Mouse (Mus musculus) retina, postnatal 7 days (tissue): ENCODE results near the gene Mvb12a.

Source experiments
- DNase-seq: peaks from one replicate; pipeline ENCODE4 v3.0.0-alpha.2; 2012; ENCODE audit warnings: low read depth, low spot score

Gene Mvb12a

DNA sequence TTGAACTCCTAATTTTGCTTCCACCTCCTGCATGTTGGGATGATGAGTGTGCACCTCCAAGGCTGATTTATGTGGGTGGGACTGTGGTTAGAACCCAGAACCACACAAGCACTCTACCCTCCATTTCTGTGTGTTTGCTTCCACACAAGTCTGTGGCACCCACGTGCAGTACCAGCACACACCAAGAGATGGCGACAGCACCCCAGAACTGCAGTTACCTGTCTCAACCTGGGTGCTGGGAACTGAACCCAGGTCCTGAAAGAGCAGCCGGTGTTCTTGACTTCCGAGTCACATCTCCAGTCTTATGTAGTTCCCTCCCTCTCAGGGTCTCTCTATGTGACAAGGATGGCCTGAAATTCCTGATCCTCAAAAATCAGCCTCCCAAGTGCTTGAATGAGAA is 21.3 kb downstream of the Mvb12a start:
- no peak for DNase-seq

DNA sequence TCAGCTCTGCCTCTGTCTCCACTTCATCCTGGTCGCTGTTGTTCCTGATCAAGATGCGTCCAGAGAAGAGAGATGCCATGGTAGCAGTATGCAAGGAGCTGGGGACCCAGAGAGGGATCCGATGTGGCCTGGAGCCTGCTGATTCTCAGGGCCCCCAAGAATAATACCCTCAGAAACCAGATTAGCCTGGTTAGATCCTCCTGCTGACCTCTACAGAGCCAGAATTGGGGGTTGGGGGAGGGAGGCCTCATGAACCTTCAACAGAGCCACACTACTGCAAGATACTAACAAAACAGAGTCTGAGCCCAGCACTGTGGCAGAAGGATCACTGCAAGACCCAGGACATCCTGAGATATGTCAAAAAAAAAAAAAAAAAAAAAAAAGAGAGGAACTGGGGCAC is 23.8 kb downstream of the Mvb12a start, which contains the start of gene Nxnl1:
TSS of gene Nxnl1 (minus strand) at position 101 of the 400 bp plus-strand sequence.
- no peak for DNase-seq

DNA sequence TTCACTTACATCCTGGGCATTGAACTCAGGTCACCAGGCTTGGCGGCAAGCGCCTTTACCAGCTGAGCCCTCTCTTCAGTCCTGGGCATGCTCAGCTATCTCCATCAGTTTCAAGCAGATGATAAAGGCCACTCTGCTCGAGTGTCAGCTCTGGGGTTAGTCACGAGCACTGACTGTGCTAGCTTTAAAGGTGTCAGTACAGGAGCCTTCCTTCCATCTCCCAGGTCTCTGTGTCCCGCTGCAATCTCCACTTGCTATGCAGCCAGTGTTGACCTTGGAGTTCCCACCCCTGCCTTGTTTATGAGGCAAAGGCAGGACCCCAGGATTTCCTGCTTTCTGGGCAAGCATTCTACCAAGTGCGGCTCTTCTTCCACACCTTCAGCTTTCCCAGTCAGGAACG is 24.9 kb downstream of the Mvb12a start:
- DNase-seq = no peak

DNA sequence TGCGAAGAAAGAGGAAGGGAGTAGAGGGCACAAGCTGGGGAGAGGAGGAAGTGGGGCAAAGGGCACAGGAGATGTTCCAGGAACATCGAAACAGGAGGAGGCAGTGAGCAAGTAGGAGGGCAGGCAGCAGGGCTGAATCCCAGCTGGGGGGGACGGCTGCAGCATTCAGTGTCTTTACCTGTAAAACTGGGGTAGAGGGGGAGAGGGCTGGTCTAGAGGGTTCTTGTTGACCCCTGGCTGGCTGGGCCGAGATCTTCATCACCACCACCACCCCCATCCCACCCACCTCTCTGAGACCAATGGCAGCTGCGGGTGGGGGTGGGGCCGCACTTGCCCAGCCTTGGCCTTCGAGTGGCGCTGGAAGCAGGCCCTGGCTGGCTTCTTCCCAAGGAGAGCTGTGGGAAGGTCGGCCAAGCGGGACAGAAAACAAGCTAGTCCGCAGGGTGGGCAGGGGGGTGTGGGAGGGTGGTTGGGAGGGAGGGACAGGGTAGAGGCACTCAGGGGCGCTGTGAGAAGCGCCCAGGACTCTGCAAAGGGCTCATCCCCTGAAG is 25.7 kb downstream of the Mvb12a start, which contains the start of gene Slc27a1:
TSS of gene Slc27a1 (plus strand) at position 496 of the 551 bp plus-strand sequence.
- no peak for DNase-seq

DNA sequence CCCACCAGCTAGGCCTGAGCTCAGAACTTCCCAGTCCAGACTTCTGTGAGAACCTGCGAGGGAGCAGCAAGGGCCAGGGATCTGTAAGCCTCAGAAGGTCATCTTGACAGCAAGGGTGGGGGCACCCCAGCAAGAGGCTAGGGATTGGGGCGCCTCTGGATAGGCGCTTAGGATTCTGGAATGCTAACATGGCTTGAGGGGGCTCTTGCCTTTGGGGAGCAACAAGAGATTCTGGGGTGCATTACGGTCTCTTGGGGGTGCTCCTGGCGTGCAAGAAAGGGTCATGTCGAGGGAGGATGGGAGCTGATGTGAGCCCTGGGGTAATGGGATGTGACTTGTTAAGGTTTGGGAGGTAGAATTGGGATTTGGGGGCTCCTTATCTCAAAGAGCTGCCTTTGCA is 26.2 kb downstream of the Mvb12a start:
- DNase-seq = no peak

DNA sequence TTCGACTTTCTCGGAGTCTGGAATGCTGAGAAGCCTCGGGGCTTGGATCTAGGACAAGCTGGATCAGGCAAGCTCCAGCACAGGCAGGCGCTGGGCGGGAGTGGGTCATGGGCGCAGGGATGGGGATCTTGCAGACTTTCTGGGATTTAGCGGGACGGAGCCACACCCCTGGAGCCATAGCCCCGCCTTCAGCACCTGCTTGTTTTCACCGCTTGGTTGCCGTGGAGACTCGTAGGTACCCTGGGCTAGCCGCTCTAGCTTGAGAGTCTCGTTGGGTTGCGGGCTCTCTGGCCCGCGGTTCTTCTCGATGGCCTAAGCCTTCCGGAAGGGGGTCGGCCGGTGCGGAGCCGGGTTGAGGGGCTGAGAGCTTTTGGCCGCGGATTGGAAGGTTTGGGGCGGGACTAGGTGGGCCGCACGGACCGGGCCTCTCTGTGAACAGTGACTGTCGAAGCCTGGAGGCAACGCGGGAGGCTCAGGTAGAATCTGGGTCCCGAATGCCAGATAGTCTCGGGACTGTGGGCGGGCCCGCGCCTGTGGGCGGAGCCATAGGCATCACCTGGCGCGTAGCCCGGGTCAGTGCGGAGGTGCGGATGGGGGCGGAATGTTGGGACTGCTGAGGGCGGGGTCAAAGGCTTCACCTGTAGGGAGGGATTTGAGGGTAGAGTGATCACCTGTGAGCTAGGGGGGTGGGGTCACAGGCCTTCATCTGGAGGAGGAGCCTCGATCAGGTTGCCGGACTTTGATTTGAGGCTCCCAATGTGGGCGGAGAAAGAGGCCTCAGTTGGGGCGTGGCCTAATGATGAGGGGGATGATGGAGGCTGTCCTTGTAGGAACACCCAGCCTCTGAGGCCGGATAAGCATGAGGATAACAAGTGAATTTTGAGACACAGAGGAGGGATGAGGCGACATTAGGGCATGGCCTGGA is 26.9 kb downstream of the Mvb12a start:
- peak; percentile 80 for DNase-seq

DNA sequence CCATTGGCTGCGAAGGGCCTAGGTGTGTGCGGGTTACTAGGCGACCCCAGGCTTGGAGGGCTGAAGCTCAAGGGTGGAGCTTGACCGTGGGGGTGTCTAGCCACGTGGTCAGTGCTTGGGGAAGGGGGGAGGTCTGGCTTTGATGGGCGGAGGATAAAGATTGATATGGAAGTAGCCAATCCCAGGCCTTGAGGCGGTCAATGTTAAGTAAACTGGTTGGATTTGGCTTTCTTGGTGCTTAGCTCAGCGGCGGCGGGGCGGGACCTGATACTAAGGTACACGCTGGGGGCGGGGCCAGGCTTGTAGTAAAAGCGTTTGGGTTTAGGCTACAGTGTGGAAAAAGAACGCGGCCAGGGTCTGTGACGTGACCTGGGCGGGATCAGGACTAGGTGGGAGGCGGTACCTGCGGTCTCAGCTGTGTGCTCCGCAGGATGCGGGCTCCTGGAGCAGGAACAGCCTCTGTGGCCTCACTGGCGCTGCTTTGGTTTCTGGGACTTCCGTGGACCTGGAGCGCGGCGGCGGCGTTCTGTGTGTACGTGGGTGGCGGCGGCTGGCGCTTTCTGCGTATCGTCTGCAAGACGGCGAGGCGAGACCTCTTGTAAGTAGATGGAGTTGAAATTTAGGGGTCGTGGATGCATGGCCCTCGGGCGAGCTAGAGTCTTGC is 27.7 kb downstream of the Mvb12a start:
- peak; percentile 90 for DNase-seq

DNA sequence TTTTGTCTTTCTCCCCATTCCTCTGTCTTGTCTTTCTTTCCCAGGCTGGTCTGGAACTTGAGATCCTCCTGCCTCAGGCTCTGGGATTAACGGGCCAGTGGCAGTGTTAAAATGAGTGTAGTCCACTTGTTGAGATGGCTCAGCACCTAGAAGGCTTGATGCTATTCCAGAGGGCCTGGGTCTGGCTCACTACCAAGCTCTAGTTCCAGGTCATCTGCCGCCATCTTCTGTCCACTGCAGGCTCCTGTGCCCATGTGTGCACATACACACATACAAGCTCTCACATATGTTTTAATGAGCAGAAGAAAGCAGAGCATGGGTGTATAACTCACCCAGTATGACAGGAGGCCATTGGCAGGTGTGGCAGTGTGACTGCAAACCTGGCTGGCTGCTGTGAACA is 29.4 kb downstream of the Mvb12a start:
- no peak for DNase-seq

DNA sequence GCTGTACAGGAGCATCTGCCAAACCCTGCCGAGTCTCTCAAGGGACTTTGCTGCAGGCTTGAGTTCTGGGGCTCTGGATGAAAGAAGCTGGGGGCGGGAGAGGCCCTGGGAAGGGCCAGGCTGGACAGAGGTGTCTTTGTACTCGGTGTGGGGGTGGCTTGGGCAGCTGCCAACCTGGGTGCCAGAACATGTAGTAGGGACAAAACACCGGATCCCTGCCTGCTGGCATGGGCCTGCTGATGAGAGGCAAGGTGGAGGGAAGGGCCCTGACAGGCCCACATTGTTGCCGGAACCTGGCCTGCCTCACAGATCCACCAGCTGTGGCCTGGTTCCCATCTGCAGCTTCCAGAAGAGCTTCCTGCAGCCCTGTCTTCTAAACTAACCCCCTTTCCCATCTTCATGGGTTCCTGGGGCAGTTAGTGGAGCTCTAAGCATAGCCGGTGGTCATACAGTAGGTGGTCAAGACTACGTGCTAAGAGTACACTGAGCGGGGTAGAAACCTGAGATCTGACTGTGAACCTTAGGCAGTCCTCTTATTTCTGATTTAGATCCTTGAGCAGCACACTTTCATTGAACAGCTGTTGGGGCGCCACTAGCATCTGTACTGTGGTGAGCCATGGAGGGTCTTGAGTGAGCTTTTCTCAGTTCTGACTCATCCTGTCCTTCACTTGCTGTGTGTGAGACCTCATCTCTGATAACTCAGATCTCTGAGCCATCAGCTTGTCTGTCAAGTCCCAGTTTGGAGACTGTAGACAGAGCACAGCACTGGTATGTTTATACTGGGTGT is 30.3 kb downstream of the Mvb12a start:
- no peak for DNase-seq

DNA sequence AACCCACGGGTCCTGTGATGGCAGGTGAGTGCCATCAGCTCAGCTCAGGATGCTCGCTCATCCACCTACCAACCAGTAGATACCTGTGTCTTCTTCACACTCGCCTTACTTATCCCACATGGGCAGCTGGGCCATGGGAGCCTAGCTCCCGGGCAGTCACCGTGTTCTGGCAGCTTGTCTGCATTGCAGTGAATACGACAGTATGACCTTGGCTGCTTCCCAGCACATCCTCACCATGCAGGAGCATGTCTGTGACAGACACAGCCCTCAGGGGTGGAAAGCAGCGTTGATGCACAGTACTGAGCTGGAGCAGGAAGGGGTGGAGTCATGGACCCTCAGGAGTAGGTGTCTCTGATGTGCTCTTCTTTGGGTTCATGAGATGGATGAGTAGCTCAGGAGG is 31.7 kb downstream of the Mvb12a start:
- no peak for DNase-seq

DNA sequence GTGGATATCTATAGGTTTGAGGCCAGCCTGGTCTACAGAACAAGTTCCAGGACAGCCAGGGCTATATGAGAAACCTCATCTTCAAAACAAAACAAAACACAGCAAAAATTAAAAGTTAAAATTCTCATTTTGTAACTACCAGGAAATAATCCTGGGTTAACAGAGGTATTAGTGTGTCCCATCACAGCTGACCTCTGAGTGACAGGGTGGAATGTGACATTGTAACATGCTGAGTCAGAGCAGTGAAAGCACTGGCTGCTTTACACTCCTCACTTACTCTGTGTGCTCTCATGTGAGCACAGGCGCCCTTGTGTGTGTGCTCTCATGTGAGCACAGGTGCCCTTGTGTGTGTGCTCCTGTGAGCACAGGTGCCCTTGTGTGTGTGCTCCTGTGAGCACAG is 32.3 kb downstream of the Mvb12a start:
- no peak for DNase-seq

DNA sequence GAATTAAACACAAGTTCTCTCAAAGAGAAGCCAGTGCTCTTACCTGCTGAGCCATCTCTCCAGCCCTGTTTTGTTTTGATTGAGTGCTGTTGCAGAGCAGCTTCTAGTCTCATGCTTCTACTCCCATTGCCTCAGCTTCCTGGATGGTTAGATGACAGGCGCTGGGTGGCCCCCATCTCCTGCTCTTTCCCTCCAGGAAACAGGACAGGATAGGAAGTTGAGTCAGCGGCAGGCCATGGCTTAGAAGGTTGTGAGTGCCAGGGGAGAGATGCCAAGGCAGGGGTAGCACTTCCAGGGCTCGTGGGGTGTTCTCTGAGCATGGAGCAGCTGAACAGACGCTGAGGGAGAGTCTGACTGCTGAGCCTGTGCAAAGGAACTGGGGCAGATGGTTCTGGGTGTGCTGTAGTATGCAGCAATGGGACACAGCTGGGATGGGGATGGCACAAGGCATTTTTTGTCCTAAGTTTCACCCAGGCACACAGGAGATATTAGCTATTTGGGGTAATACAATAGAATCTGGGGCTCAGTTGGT is 35.2 kb downstream of the Mvb12a start:
- DNase-seq = no peak

DNA sequence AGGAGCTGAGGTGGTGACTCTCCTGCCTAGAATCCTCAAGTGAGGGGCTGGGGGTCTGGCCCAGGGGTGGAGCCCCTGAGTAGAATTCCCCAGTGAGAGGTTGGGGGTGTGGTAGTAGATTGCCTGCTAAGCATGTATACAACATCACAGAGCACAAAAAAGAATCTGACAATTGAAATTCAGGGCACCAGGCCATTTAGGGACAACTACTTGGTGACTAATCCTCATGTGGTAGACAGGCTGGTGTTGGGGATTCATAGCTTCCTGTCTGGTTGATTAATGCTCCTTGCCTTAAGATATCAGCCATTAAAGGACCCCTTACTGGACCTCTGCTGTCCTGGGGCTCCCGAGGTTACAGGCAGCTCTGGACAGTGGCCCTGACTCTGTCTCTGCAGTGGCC is 36.3 kb downstream of the Mvb12a start:
- no peak for DNase-seq

DNA sequence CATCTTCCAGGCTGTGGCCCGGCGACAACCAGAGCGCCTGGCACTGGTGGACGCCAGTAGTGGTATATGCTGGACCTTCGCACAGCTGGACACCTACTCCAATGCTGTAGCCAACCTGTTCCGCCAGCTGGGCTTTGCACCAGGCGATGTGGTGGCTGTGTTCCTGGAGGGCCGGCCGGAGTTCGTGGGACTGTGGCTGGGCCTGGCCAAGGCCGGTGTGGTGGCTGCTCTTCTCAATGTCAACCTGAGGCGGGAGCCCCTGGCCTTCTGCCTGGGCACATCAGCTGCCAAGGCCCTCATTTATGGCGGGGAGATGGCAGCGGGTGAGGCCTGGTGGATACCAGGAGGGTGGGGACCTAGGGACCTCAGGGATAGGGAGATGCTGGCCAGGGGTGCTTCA is 36.8 kb downstream of the Mvb12a start:
- DNase-seq = no peak

DNA sequence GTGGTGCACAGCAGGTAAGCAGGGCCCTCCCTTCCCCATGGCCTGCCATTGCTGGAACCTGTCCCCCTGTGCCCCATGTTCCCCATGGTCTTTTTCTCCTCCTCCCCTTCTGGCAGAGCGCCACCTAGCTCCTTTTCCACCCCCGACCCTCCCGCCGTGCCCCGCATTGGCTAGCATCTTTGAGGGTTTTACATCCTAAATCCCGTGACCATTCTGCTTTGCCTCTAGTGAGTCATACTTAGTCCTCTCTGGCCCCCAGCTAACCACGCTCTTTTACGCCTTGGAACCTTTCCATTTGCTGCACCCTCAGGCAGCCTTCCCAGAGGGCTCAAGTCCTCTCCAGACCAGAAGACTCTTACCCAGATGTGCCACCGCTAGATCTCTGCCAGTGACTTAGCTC is 37.5 kb downstream of the Mvb12a start:
- DNase-seq = no peak

DNA sequence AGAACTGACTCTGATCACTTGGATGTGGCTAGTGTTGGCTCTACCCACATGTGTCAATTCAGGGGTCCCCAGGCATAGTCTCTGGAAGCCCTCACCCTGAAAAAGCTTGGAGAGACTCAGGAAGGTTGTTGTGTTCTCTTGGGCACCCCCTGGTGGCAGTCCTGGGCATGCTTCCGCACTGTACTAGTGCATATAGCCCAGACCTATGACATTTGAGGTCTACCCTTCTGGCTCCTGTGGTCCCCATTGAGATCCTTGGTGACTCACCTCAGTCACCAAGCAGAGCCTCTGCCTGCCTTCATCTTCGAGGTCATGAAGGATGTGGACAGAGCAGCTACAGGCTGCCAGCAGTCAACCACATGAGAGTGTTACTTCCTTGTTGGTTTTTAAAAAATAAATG is 44.2 kb downstream of the Mvb12a start:
- no peak for DNase-seq

DNA sequence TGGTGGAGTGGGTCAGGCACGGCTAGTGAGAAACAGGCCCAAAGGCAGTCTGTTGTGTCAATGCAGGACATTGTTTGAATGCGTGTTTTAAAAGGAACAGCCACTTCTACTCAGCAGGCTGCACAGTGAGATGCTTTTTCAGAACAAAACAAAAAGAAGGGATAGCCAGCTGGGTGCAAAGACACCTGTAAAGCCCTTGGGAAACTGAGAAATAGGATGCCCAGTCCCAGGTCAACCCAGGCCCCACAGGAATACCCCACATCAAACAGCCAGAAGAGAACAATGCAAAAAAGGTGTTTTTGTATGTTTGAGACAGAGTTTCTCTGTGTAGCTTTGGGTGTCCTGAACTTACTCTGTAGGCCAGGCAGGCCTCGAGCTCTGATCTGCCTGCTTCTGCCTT is 46.0 kb downstream of the Mvb12a start:
- DNase-seq = no peak

DNA sequence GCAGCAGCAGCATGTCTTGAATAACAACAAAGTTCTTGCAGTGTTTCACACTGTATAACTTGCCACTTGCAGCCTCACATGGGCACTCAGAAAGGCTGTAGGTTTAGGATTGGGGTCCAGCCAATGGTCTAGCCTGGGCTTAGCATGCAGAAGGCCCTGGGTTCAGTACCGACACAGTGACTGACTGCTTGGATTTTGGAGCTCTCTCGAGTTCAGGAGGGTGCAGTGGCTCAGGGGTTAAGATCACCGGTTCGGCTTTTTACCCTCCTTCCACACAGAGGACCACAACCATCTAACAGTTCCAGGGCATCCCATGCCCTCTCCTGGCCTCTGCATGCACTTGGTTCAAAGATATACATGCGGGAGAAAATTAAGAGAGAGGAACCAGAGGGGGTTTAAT is 48.3 kb downstream of the Mvb12a start:
- no peak for DNase-seq

DNA sequence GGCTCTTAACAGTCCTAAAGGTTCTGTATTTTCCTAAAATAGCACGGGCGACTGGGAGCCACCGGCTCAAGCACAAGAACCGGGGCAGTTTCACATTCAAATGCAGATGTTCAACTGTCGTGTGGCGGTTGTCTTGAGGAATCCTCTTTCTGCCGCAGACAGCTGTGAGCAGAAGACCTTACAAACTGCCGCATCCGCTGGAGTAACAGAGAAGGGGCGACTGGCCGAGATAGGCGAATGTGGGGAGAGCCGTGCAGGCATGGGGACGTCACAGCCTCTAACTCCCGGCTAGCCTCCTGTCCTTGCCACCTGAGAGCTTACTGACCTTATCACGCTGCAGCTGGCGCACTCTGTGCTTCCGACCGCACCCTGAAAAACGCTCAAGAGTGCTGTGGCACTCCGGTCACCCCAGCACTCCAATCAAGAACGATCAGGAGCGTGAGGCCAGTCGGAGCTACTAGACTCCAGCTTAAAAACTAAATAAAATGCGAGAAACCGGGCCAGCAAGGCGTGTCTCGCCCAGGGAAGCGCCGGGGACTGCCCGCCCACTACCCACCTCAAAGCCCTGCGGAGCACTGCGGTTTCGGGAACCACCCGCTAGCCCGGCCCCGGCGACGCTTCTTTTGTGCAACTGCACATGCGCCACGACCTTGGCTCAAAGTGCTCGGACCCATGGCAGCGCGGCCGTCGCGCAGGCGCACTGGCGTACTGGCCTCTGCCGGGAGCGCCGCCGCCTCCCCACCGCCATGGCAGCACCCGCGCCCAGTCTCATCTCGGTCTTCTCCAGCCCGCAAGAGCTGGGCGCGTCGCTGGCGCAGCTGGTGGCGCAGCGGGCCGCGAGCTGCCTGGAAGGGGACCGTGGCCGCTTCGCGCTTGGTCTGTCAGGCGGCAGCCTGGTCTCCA is 49.0 kb downstream of the Mvb12a start, which contains the start of gene Pgls:
TSS of gene Pgls (plus strand) at position 706 of the 903 bp plus-strand sequence.
- peak; percentile 91 for DNase-seq

DNA sequence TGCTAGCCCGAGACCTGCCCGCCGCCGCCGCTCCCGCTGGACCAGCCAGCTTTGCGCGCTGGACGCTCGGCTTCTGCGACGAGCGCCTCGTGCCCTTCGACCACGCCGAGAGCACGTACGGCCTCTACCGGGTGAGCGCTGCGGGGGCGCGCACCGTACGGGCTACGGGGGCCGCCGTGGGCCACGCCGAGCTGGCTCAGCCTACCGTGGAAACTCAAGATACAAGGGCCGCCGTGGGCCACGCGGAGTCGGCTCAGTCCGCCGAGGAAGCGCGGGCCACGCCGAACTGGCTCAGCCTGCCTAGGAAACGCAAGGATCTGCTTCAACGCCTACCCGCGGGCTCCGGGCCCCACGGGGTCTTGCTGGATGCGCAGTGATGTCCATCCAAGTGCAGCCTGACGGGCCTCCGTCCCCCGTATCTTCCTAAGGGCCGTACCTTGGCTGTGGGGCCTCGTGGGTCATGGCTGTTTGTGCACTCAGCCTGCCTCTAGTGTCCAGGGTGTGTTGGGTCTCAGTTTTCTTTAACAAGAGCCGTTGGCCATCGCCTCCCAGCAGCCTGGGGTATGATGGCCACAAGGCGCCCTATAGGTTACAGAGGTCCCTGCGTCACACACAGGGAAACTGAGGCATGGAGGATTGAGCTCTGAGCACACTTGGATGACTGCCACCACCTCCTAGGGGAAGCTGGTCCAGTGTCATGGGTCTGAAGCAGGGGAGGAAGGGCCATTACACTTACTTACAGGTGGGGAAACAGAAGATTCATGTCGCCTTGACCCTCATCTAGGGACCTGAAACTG is 49.9 kb downstream of the Mvb12a start:
- DNase-seq = no peak
